Mouse (Mus musculus) bone marrow, adult 2 months (tissue): ENCODE results near the gene Prkch. TPM values are rescaled to one million over a fixed set of nuclear protein-coding genes. Genes with fewer than 3 reads are reported as not detected.
A peak's percentile ranks its signal among the peaks of the same experiment; 100 is the strongest.

Experiments used
- H3K27ac ChIP-seq: fragments of 200-500 bp; 2 replicates; pipeline ENCODE4 v1.5.1; 2012; ENCODE audit warnings: low read depth, mild to moderate bottlenecking, control low read depth, inconsistent platforms, low read length; ENCODE audit not compliant: control insufficient read depth, poor library complexity, insufficient read depth
- H3K4me1 ChIP-seq: fragments of 200-500 bp; 2 replicates; pipeline ENCODE4 v1.6.1; 2011; ENCODE audit warnings: low read length; ENCODE audit not compliant: control insufficient read depth, insufficient read depth
- H3K4me3 ChIP-seq: fragments of 200-500 bp; replicated peaks from 2 replicates; pipeline ENCODE3; 2011; ENCODE audit warnings: mild to moderate bottlenecking, low read depth, low read length, control low read depth; ENCODE audit not compliant: control insufficient read depth
- CTCF ChIP-seq: fragments of 200-500 bp; IDR thresholded peaks from 2 replicates; pipeline ENCODE4 v1.5.1; 2011; ENCODE audit warnings: low read length, control low read depth; ENCODE audit not compliant: control insufficient read depth, insufficient read depth
- POLR2A ChIP-seq: fragments of 200-500 bp; IDR thresholded peaks from 2 replicates; pipeline ENCODE4 v1.6.1; 2011; ENCODE audit warnings: low read depth, mild to moderate bottlenecking, control low read depth, low read length, borderline replicate concordance; ENCODE audit not compliant: control insufficient read depth
- WGBS: fragments of 180-500 bp; shearing (Covaris S2); methylation state at CpG from one replicate; pipeline ENCODE4 v1.1.7; 2018; 5-methylcytosine and 5-hydroxymethylcytosine counted together
- polyA plus RNA-seq: library from polyadenylated mRNA; stranded (reverse); fragments of >200 nt; gene quantifications from 2 replicates; pipeline ENCODE4 v1.2.4, GENCODE M21; 2011; ENCODE audit warnings: low replicate concordance; ENCODE audit not compliant: missing spikeins, insufficient read depth, insufficient read length

Prkch gene
- polyA plus RNA-seq, 1 experiment = 7.8 TPM

DNA sequence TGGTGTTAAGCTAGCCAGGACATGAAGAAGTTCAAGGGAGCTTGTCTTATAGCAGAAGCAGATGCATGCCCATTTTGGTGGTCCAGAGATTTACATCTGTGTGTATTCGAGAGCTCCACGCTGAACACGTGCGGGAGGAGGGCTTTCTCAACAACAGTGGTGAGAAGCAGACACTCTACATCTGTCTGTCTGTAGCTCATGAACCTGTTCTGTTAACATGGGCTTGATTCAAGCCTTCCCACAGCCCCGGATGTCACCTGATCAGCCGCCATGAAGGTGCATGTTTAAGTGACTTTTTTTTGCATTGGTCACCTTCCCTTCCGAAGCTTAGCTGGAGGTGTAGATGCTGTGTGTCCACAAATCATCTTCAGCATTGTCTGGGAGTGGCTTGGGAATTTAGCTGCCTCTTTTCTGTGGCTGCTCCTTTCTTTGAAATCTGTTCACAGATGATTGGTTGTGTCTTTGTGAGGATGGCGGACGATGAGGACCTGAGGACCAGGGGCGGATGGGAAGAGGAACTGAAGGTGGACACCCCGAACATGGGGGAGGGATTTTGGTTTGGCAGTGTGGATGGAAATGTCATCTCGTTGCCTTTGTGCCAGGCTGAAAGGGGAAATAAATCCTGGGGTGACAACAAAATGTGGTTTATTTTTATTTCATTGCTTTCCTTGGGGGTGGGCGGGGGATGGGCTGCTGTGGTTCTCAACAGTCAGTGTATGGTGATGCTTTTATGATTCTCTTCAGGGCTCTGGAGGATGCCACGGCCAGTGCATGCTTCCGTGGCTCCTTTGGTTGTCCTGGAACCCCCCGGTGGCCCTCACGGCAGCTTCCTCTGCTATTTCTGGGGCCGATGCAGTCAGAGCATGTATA is 25.3 kb downstream of the Prkch start:
- TF ChIP-seq POLR2A (no peak), CTCF (no peak)
- no peak overlapping the region for H3K27ac ChIP-seq
- H3K4me1 ChIP-seq = peaks cover 7% of the 10 kb centered on the region
- no peak overlapping the region for H3K4me3 ChIP-seq
- 31% methylated on average over 18 of the region's 18 CpGs for WGBS

DNA sequence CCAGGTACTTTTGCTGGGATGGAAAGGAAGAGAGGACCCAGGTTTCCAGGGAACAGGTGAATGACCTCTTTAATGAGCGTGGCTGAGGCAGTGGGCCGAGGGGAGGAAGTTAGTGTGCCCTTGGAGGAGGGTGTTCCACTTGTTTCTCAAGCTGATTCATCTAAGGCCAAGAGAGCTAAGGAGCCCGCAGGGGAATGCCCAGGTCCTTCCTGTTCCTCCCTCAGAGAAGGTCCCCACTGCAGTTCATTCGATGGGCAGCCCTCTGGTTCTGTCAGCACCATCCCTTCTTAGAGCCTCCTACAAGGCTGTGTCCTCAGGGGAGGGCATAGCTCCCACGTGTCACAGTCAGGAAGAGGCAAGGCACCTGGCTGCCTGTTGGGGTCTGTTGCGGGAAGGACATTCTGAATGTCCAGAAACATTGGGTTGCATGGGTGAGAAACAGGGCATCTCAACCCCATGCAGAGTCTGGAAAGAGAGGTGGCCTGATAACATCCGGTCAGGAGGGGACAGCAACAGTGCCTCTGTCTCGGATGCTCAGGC is 26.3 kb downstream of the Prkch start:
- H3K27ac ChIP-seq = no peak overlapping the region
- H3K4me3 ChIP-seq = no peak overlapping the region
- peaks cover 7% of the 10 kb centered on the region for H3K4me1 ChIP-seq
- TF ChIP-seq CTCF (no peak), POLR2A (no peak)
- WGBS = 29% methylated on average over 8 of the region's 8 CpGs

DNA sequence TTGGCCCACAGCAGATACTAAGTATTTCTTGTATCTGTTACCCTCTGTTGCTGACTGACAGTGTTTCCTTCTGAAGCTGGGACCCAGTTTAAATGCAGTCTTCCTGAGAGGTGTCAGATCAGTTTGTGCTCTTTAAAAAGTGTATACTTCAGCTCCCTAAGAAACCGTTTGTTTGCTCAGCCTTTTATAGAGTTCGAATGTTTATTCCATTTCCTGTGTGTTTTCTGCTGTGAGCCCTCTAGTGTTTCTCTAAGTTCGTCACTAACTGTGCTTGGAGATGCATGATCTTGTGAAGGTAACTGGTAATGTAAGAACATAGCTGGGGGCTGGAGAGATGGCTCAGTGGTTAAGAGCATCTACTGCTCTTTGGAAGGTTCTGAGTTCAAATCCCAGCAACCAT is 27.1 kb downstream of the Prkch start:
- Histone ChIP-seq H3K4me1 (peaks cover 7% of the 10 kb centered on the region), H3K4me3 (no peak overlapping the region), H3K27ac (no peak overlapping the region)
- WGBS = 49% methylated on average over 3 of the region's 3 CpGs
- TF ChIP-seq CTCF (no peak), POLR2A (no peak)

DNA sequence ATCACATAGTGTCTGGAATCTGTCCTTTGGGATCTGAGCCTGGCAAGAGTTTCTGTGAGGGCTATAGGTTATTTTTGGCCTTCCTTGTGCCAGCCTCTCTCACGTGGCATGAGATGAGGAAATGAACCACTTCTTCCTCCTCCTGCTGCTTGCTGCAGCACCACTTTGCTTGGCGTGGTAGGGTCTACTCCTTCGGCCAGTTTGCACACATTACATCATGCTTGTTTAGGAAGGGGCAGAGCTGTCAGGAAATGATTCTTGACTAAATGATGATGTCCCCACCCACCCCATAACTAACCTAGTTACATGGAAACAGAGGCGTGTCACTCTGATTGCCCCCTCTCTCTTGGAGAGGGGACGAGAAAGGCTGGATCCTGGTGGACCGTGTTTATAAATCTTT is 28.6 kb downstream of the Prkch start:
- WGBS = 33% methylated on average over 6 of the region's 6 CpGs
- TF ChIP-seq POLR2A (no peak), CTCF (no peak)

DNA sequence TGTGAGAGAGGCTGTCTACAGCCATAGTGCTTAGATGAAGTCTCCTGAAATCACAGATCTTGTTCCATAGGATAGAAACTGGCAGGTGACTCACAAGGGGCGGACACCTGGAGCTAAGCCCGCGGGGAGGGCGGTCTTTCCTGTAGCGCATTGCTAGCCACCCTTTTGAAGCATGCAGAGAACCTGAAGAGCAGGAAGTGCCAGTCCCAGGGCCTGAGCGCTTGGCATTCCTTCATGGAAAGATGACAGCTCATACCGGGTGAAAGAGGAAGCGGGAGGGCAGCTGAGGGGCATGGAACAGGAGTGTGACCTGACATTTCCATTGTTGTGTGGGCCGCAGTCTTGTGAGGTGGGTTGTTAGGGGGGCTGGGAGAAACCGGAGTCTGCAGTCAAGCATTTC is 33.1 kb downstream of the Prkch start:
- H3K4me3 ChIP-seq = no peak overlapping the region
- no peak overlapping the region for H3K27ac ChIP-seq
- TF ChIP-seq CTCF = no peak
- TF ChIP-seq POLR2A = no peak
- WGBS = 70% methylated on average over 10 of the region's 10 CpGs
- H3K4me1 ChIP-seq = no peaks in the 10 kb centered on the region; the same call in 1 of the 2 replicates

More for the DNA sequence above, 28.6 kb downstream of the Prkch start:
- H3K4me3 ChIP-seq = no peak overlapping the region
- H3K4me1 ChIP-seq = peaks cover 7% of the 10 kb centered on the region
- 0 out of 2 replicates have a peak overlapping the region, but pooled peaks have one; percentile 29 for H3K27ac ChIP-seq

DNA sequence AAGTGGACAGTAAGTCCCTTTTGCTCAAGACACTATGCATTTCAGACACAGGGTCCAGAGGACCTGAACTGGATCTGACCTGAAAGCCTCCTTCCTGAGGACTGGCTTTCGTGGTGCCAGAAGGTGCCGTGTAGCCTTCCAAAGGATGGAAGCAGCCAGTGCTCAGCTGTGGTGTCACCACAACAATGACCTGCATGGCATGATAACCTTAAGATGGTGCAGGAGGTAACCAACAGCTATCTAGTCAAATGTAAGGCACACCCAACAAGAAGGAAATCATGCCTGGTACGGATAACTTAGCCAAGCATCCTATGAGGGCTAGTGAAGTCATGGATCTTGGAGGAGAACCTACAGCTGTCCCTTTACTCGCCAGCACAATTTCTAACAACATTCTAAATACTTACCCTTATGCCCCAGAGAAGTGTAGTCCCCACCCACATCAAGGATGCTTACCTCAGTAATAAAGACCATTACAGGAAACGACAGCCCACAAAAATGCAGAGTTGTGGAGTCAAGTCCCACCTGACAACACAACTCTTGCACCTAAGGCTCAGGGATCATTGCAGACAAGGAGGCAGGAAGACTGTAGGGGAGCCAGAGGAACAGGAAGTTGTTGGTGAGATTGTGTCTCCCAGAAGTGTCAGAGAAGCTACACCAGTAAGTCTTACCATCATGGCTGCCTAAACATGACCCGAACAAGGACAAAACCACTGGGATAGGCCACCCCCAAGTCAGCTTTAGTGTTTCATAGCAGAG is 40.9 kb downstream of the Prkch start:
- WGBS = 73% methylated on average over 6 of the region's 6 CpGs
- Histone ChIP-seq H3K4me1 (no peaks in the 10 kb centered on the region; the same call in 1 of the 2 replicates), H3K4me3 (no peak overlapping the region), H3K27ac (no peak overlapping the region)
- no peak for TF ChIP-seq POLR2A
- TF ChIP-seq CTCF = no peak

DNA sequence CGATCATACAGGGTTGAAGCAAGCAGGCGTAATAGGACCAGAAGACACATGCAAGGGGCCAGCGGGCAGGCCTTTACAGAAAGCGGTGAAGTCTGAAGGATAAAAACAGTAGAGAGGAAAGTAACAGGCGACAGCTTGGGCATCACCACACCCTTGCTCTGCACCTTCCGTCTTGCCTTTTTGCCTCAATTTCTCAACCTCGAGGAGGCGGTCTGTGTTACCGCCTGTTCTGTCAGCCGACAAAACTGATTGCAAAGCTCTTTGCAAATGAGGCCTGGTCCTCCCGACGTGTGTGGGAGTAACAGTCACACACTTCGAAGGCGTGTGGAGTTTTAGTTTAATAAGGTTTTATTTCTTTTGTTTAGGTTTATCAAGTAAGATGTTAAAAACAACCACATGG is 43.3 kb downstream of the Prkch start:
- Histone ChIP-seq H3K4me1 (peaks cover under 1% of the 10 kb centered on the region; the same call in 1 of the 2 replicates), H3K27ac (no peak overlapping the region), H3K4me3 (no peak overlapping the region)
- 84% methylated on average over 14 of the region's 14 CpGs for WGBS
- TF ChIP-seq CTCF = no peak

DNA sequence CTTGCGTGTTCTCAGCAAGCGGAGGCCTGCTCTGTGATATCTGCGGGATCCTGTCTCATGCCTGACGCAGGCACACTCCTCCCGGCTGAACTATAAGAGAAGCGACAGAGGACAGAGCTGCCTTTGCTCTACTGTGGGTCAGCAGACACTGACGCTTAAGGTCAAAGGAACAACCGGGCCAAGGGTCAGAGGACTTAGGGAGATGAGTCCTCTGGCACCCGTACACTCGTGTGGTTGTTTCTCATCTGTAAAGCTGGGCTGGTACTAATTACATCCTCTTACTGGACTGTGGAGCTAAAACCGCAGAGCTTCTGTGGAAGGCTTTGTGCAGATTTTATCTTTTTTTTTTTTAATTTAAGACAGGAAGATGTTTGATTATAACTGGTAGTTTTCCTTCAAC is 46.0 kb downstream of the Prkch start:
- Histone ChIP-seq H3K27ac (no peak overlapping the region), H3K4me3 (no peak overlapping the region), H3K4me1 (peaks cover 2% of the 10 kb centered on the region; the same call in 1 of the 2 replicates)
- TF ChIP-seq POLR2A (no peak), CTCF (no peak)
- 50% methylated on average over 11 of the region's 11 CpGs for WGBS
